Mouse (Mus musculus): ENCODE measurements around the gene Cdk20.
"Not testable (repeated sequence)": the region's sequence is repeated elsewhere in the genome, so short reads cannot be mapped to it uniquely, and the experiment has no call there.

The Cdk20 gene

GRCm38 (mm10) chr13:64422607-64422957 lies 9.5 kb upstream of the Cdk20 start:
- no peak for DNase-seq (ENCODE audit: inconsistent ontology term)

DNA sequence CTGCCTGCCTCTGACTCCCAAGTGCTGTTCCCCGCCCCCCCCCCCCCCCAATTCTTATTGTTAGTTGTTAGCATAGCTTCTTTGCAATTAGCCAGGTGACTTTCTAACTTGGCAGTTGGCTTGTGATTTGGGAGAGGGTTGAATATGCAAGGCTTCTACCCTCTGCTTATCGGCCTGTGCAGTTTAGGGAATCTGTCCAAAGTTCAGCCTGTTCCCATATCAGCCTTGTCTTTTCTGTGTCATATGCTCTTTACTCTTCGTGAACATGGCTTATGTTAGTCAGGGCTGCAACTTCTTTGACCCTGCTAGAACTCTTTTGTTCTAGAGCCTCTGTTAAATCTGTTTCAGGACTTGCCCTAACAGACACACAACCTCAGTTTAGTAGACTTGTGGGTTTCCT lies 7.8 kb upstream of the Cdk20 start:
- DNase-seq (ENCODE audit: inconsistent ontology term): no peak

DNA sequence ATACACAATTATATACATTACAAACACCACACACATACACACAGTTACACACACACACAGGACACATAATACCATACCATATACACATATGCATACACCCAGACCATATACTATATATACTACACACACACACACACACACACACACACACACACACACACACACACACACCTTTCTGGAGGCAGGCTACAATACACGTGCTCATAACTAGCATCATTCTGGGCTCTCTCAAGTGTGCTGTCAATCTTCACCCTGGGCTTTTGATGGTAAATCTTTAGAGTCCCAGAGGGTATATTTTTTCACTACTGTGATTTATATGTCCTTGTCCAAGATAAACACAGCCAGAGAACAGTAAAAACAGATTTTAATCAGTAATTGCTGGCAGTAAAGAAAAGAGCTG lies 6.8 kb upstream of the Cdk20 start:
- DNase-seq (ENCODE audit: inconsistent ontology term): no peak

- no peak for DNase-seq (ENCODE audit: inconsistent ontology term)
These were observed 2.8 kb upstream of the Cdk20 start for GRCm38 (mm10) chr13:64429328-64429727.

DNA sequence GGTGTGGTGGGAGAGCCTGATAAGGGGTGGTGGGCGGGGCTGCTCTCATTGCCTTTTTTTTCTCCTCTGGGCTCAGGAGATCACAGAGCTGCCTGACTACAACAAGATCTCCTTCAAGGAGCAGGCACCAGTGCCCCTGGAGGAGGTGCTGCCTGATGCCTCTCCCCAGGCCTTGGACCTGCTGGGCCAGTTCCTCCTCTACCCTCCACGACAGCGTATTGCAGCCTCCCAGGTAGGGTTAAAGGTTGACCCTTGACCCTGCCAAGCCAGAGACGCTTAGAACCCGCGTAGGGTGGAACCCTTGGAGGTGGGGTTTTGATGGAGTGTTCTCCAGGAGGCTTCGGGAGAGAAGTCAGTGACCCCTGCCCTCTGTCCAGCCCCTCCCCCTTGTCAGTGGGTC lies 5.7 kb downstream of the Cdk20 start:
- DNase-seq (ENCODE audit: inconsistent ontology term): no peak

DNA sequence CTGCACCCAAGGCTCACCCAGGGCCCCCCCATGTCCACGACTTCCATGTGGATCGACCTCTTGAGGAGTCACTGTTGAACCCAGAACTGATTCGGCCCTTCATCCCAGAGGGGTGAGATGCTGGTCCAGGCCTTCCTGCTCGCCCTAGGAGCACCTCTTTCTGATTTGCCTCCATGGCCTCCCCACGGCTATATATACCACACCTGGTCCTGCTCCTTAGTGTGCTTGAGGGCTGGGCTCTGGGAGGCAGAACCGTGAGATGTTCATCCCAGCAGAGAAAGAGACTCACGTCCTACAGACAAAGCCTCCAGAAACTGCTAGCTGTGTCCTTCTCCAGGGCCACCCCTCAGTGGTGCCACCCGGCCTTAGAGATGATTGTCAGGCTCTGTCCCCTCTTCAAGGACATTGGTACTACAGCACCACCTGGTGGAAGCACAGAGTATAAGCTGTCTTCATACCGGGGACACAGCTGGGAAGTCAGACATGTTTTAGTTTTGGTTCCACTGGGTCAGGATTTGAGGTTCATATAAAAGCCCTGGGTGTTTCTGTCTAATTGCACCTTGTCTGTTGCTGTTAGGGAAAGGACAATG lies 6.8 kb downstream of the Cdk20 start:
- peak; percentile 65 for DNase-seq (ENCODE audit: inconsistent ontology term)

- peak; percentile 64 for DNase-seq (ENCODE audit: inconsistent ontology term)
These were observed 7.4 kb downstream of the Cdk20 start for GRCm38 (mm10) chr13:64439471-64439870.

GRCm38 (mm10) chr13:64440592-64440991 lies 8.5 kb downstream of the Cdk20 start:
- no peak for DNase-seq (ENCODE audit: inconsistent ontology term)

DNA sequence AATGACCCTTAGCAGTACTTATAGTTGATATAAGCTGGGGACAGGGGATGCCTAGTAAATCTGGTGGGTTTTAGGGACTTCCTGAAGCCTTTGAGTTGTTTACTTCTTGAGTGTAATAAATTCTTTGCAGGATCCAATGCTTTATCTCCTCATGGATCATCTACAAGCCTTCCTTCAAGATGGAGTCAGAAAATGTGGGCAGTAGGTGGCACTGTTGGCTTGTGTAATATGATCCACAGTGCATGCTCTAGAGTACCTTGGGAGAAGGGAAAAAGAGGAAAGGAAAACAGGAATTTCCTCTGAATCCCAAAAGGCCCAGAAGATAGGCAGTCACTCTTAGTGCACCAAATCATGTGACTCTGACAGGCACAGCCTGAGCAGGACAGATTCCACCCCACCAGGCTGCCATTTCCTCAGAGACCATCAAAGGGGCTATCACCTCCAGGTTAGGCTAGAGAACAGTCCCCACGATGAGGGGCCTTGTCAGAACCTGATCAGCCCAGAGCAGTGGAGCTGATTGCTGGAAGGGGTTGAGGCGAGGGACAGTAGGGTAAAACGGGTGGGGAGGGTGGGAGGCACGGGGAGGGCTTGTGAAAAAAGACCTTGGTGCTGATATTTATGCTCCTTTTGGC lies 11.3 kb downstream of the Cdk20 start:
- peak; percentile 41 for DNase-seq (ENCODE audit: inconsistent ontology term)

DNA sequence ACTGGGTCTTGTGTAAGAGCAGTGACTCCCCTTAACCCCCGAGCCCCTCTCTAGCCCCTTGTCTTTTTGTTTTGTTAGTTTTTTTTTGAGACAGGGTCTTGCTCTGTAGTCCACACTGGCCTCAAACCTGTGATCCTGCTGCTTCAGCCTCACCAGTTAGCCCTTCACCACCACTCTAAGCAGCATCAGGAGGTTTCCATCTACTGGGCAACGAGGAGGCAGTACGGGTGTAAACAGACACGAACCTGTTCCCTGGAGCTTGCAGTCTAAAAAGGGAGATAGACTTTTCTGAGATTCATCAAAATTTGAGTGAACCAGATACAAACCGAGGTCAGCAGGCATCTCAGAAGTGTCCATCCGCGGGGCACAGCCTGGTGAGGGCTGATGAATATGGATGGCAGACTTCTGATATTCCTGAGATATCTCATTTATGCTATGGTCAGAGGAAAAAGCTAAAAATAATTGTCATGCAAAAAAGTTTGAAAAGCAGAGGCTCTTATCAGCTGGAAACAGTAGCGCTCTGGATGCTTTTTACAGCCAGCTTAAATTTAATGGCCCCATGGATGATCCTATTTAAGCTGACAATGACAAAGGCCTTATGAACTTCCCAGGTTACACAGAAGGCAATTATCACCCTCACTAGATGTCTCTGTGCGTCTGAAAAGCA lies 13.3 kb downstream of the Cdk20 start:
- no peak for DNase-seq (ENCODE audit: inconsistent ontology term)

DNA sequence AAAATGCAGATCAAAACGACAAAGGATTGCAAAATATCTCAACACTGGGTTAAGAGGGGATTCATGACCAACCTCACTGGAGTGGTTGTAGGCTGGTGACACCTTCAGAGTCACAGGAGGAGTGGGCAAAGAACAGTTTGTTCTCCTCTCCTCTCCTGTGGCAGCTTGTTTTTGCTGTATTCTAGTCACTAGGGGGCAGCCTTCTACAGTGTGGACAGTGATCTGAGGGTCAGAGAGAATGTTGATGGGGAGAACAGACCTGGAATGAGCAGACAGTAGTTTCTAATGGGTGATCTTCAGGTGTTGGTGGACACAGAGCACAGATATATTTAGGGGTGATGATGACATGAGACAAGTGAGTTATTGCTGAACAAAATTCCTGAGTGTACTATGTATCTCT lies 15.8 kb downstream of the Cdk20 start:
- peak; percentile 40 for DNase-seq (ENCODE audit: inconsistent ontology term)

GRCm38 (mm10) chr13:64448729-64449128 lies 16.6 kb downstream of the Cdk20 start:
- no peak for DNase-seq (ENCODE audit: inconsistent ontology term)

DNA sequence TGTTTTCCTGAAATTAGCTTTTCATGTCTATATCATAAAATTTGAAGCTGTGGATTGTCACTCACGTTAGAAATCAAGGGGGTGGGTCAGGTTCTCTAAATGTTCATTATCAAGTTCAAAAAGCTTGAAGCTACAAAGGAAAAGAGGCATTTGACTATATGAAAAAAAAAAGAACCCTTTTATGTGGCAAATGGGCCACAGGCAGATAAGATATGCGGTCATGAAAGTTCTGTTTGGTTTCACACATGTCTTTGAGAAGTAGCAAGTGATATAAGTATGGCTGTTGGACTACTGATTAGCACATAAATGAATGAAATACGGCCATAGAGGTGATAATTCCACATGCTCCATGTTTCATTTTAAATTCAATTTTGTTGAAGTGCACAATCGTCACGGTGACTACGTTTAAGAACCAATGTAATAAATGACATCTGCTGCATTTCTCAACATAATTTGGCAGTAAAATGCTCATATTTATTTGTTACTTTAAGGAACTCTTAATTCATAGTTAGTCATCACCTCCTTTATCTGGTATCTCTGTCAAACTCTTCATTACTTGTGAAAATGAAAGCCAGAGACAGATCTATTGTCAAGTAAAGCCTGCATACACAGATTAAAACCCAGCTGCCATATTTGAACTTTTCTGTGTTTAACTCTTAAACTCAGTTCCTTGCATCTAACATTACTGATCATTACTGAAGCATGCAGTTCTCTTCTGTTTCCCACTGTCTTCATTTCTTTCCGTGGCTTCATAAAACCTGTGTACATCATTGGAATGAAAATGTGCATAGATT lies 18.1 kb downstream of the Cdk20 start:
- no peak for DNase-seq (ENCODE audit: inconsistent ontology term)

DNA sequence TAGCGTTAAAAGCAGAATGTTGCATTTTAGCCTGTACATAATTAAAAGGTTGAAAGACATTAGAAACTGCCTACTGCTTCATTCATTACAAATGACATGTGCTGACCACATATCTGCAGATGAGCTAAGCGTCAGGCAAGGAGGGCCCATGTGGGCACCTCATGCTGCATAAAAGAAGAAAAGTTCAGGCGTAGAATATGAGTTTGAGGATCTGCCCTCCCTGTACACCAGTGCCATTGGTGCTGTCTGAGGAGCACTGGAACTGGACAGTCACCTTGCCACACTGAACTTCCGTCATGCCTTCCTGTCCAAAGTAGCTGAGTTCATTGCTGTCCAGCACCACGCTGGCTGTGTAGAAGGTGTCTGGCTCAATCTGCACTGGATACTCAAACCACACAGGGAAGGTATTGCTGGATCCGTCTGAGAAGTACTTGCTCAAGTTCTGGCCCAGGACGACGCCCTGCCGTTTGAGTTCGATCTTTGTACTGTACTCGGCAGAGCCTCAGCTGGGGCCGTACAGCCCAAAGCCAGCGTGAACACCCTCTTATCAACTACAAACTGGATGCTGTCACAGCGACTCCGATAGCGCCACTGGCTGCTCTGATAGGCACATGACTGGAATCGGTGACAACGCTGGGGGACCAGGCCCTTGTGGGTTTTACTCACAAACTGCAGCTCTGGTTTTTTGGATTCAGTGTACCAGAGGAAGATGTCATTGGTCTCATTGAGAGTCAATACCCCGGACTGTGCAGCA lies 25.3 kb downstream of the Cdk20 start:
- not testable (repeated sequence) for DNase-seq (ENCODE audit: inconsistent ontology term)

GRCm38 (mm10) chr13:64458181-64458580 lies 26.1 kb downstream of the Cdk20 start:
- DNase-seq (ENCODE audit: inconsistent ontology term): no peak

DNA sequence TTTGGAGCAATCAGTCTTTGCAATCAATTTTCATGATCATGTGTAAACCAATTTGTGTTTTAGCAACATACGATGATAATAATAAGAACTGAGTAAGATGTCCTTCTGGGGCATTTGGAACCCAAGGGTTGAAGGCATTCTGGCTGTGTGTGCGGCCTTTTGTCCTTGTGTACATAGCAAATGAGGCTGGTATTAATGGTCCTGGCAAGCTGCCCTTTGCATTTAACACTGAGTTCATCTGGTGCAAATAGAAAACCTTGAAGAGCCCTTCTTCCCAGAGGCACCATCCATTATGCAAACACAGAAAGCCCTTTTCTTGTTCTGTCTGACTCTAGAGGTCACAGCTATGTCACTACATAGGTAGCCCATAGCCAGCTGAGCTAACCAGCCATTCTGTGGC lies 30.5 kb downstream of the Cdk20 start:
- no peak for DNase-seq (ENCODE audit: inconsistent ontology term)

DNA sequence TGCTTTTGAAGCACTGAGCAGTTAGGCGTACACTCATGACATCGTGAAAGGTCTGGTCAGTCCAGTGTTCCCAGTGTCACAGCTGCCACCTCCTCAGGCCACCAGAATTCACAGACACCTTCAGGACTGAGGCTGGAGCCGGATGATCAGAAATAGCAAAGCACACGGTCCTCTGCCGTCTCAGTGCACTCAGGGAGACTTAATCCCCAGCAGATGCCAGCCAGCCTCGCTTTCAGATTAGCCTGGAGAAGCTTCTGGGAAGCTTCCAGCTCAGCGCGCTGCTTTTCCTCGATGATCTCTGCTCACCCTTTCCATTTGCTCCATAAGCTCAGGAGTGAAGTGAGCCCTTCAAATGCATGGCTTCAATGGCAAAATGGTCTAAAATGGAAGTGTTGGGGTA lies 33.1 kb downstream of the Cdk20 start:
- DNase-seq (ENCODE audit: inconsistent ontology term): peak; percentile 49

- DNase-seq (ENCODE audit: inconsistent ontology term): no peak
These were observed 35.8 kb downstream of the Cdk20 start for GRCm38 (mm10) chr13:64467886-64468285.

GRCm38 (mm10) chr13:64477968-64478367 lies 45.9 kb downstream of the Cdk20 start:
- no peak for DNase-seq (ENCODE audit: inconsistent ontology term)

GRCm38 (mm10) chr13:64479960-64480359 lies 47.8 kb downstream of the Cdk20 start:
- DNase-seq (ENCODE audit: inconsistent ontology term): no peak

GRCm38 (mm10) chr13:64489886-64490285 lies 57.8 kb downstream of the Cdk20 start:
- DNase-seq (ENCODE audit: inconsistent ontology term): peak; percentile 36
